Mouse (Mus musculus) liver, postnatal 0 days (tissue): ENCODE results near the gene 1810010H24Rik.

Source experiments
- CTCF ChIP-seq: sonication (generic); IDR thresholded peaks from 2 replicates; pipeline ENCODE4 v1.5.1; 2016; ENCODE audit warnings: antibody characterized with exemption, low read depth
- EP300 ChIP-seq: IDR thresholded peaks from 2 replicates; pipeline ENCODE4 v1.6.1; 2016; ENCODE audit warnings: antibody characterized with exemption, low read depth, mild to moderate bottlenecking

DNA sequence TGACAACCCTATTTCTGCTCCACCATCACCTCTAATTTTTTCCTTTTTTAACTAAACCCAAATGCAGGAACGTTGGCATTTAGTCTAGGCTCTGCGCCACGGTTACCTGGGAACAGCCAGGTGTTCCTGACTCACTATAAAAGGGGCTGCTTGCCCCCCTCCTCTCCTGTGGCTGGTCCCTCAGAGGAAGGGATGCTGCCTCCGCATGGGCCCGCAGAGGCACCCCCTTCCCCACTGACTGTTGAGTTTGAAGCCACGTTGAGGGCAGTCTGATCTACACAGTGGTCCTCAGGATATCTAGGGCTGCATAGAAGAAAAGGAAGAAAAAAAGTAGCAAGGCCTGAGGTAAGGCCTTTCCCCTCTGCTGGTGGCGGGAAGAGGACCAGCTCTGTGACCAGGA lies 14.3 kb upstream of the 1810010H24Rik start:
- TF ChIP-seq CTCF (no peak), EP300 (no peak)
